Mouse (Mus musculus): ENCODE results near the gene Arhgap45. TPM values are rescaled to one million over a fixed set of nuclear protein-coding genes. Genes with fewer than 3 reads are reported as not detected.

Gene Arhgap45
- polyA plus RNA-seq, 1 experiment from 2014 or later: 1.4 TPM

DNA sequence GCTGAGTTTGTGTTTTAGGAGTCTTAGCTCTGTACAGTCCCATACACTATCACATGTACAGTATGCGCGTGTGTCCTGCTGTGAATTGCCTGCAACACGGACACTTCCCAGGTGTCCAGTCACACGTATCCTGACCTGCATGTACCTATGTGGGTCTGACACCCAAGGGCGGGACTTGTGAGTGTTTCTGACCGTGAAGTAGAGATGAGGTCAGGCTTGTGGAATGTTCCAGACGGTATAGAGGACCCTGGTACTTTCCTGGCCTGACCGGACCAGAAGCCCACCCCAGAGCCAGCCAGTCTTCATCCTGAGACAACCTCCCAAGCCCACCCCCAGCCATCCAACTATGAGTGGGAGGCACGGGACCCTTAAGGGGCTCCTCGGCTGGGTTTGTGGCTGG, 870 bp upstream of the Arhgap45 start:
- Histone ChIP-seq H3K4me1 (ENCODE audit: control insufficient read depth, insufficient read depth, low read length) (0 out of 2 replicates have a peak, but pooled peaks cover 2% of the 10 kb centered on the region), H3K27ac (replicated peaks; ENCODE audit: low read depth, low read length) (no peak overlapping the region), H3K9ac (replicated peaks; ENCODE audit: low read length) (no peak overlapping the region), H3K4me3 (replicated peaks; ENCODE audit: low read depth, low read length) (no peak overlapping the region), H3K4me2 (ENCODE audit: low read length) (no peak overlapping the region), H3K27me3 (ENCODE audit: control insufficient read depth, insufficient read depth, low read length) (peaks cover 40% of the 10 kb centered on the region), H3K9me3 (ENCODE audit: control insufficient read depth, low read length) (peaks cover 10% of the 10 kb centered on the region), H3K36me3 (ENCODE audit: control insufficient read depth, insufficient read depth, low read length) (peaks cover 9% of the 10 kb centered on the region; the same call in 1 of the 2 replicates)
- 84% methylated on average over 10 of the region's 10 CpGs for WGBS
- DNase-seq (no peak), ATAC-seq (ENCODE audit: low FRiP score, low TSS enrichment) (no peak)

DNA sequence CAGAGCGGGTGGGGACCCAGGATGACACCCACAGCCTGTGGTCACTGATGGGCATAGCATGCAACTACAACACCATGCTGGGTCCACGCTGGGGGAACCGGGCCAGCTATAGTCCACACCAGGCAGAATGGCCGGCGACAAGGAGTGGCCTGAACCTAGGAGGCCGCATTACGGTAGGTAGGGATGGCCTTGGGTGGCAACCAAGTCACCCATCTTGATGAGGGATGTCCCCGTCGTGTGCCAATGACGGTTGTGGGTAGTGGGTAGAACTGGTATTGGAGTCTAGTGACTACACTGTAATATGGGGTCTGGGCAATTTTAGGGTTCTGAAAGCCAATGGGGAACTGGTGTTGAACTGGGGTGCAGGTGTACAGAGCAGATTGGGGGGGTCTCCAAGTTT, 478 bp downstream of the Arhgap45 start:
- no peak for DNase-seq
- WGBS: 89% methylated on average over 10 of the region's 10 CpGs
- no peak for ATAC-seq (ENCODE audit: low FRiP score, low TSS enrichment)

DNA sequence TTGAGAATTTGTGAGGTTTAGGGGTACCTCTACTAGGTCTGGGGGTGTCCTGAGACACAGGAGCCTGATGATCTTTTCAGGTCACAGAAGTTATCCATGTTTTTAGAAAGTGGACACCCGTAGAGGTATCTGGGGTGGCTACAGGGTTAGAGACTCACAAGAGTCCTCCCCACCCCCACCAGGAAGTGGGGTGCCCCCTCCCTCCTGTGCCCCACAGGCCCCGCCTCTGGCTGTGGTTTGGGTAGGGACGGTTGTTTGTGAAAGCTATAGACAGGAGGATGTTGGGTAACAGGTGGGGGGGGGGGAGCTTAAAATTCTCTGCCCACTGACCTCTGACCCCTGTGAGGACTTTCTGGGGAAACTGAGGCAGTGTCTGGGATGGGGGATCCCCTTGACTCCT, 908 bp downstream of the Arhgap45 start:
- WGBS: 77% methylated on average over 3 of the region's 3 CpGs
- DNase-seq (no peak), ATAC-seq (ENCODE audit: low FRiP score, low TSS enrichment) (no peak)
- no peaks in the 10 kb centered on the region for H3K36me3 ChIP-seq (ENCODE audit: control insufficient read depth, insufficient read depth, low read length)
- no peak overlapping the region for H3K4me2 ChIP-seq (ENCODE audit: low read length)
- H3K9ac ChIP-seq (replicated peaks; ENCODE audit: low read length): no peak overlapping the region
- H3K4me3 ChIP-seq (replicated peaks; ENCODE audit: low read depth, low read length): no peak overlapping the region
- peaks cover 36% of the 10 kb centered on the region for H3K27me3 ChIP-seq (ENCODE audit: control insufficient read depth, insufficient read depth, low read length)
- 0 out of 2 replicates have a peak, but pooled peaks cover 2% of the 10 kb centered on the region for H3K4me1 ChIP-seq (ENCODE audit: control insufficient read depth, insufficient read depth, low read length)
- H3K9me3 ChIP-seq (ENCODE audit: control insufficient read depth, low read length): no peaks in the 10 kb centered on the region
- H3K27ac ChIP-seq (replicated peaks; ENCODE audit: low read depth, low read length): no peak overlapping the region

More for the DNA sequence above, 478 bp downstream of the Arhgap45 start:
- H3K27ac ChIP-seq (replicated peaks; ENCODE audit: low read depth, low read length): no peak overlapping the region
- no peak overlapping the region for H3K4me3 ChIP-seq (replicated peaks; ENCODE audit: low read depth, low read length)
- H3K4me2 ChIP-seq (ENCODE audit: low read length): no peak overlapping the region
- no peaks in the 10 kb centered on the region for H3K9me3 ChIP-seq (ENCODE audit: control insufficient read depth, low read length)
- H3K27me3 ChIP-seq (ENCODE audit: control insufficient read depth, insufficient read depth, low read length): peaks cover 40% of the 10 kb centered on the region
- 0 out of 2 replicates have a peak, but pooled peaks cover 2% of the 10 kb centered on the region for H3K4me1 ChIP-seq (ENCODE audit: control insufficient read depth, insufficient read depth, low read length)
- no peaks in the 10 kb centered on the region for H3K36me3 ChIP-seq (ENCODE audit: control insufficient read depth, insufficient read depth, low read length)
- no peak overlapping the region for H3K9ac ChIP-seq (replicated peaks; ENCODE audit: low read length)

DNA sequence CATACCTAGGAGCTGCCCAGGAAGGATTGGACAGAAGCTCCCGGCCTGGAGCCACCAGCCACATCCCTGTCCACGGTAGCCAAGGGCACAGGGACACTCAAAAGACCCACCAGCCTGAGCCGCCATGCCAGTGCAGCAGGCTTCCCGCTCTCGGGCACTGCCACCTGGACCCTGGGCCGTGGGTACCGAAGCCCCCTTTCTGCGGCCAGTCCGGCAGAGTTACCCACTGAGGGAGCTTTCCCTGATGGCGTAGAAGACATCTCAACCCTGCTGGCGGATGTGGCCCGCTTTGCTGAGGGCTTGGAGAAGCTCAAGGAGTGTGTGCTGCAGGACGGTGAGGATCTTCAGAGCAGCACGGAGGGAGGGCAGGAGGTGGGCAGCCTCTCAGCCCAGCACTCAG, 1.3 kb downstream of the Arhgap45 start:
- Histone ChIP-seq H3K4me1 (ENCODE audit: control insufficient read depth, insufficient read depth, low read length) (0 out of 2 replicates have a peak, but pooled peaks cover 2% of the 10 kb centered on the region), H3K27ac (replicated peaks; ENCODE audit: low read depth, low read length) (no peak overlapping the region), H3K4me3 (replicated peaks; ENCODE audit: low read depth, low read length) (no peak overlapping the region), H3K4me2 (ENCODE audit: low read length) (no peak overlapping the region), H3K9me3 (ENCODE audit: control insufficient read depth, low read length) (no peaks in the 10 kb centered on the region), H3K9ac (replicated peaks; ENCODE audit: low read length) (no peak overlapping the region), H3K36me3 (ENCODE audit: control insufficient read depth, insufficient read depth, low read length) (no peaks in the 10 kb centered on the region), H3K27me3 (ENCODE audit: control insufficient read depth, insufficient read depth, low read length) (peaks cover 35% of the 10 kb centered on the region)
- 83% methylated on average over 14 of the region's 14 CpGs for WGBS
- ATAC-seq (ENCODE audit: low FRiP score, low TSS enrichment) (no peak), DNase-seq (no peak)

DNA sequence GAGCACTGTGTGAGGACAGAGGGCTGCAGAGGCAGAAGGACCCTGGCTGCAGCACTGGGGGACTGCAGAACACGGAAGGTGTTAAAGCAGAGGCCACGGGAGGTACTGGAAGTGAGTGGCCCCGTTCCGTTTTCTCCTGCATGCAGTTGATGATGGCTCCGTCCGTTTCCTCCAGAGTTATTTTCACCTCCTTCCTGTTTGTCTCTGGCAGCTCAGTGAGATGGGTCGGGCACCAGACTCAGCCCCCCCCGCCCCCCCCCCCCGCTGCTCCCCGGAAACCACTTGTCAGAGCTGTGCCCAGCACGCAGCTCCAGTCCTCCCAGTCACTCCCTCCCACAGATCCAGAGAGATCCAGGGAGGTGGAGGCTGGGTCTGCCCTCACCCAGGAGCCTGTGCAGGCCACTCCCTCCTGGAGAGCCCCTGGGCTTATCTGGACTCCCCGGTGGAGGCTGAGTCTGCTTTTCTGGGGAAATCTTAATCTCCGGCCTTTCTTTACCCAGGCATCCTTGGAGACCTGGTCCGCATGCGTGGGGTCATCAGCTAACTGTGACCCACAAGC, 2.4 kb downstream of the Arhgap45 start:
- no peak overlapping the region for H3K4me3 ChIP-seq (replicated peaks; ENCODE audit: low read depth, low read length)
- 10% methylated on average over 13 of the region's 15 CpGs for WGBS
- H3K27me3 ChIP-seq (ENCODE audit: control insufficient read depth, insufficient read depth, low read length): peaks cover 25% of the 10 kb centered on the region
- H3K9ac ChIP-seq (replicated peaks; ENCODE audit: low read length): no peak overlapping the region
- DNase-seq (no peak), ATAC-seq (ENCODE audit: low FRiP score, low TSS enrichment) (no peak)
- no peaks in the 10 kb centered on the region for H3K36me3 ChIP-seq (ENCODE audit: control insufficient read depth, insufficient read depth, low read length)
- H3K27ac ChIP-seq (replicated peaks; ENCODE audit: low read depth, low read length): no peak overlapping the region
- no peak overlapping the region for H3K4me2 ChIP-seq (ENCODE audit: low read length)
- H3K4me1 ChIP-seq (ENCODE audit: control insufficient read depth, insufficient read depth, low read length): 0 out of 2 replicates have a peak, but pooled peaks cover 2% of the 10 kb centered on the region
- H3K9me3 ChIP-seq (ENCODE audit: control insufficient read depth, low read length): no peaks in the 10 kb centered on the region

GRCm38 (mm10) chr10:80019471-80020131, 3.1 kb downstream of the Arhgap45 start:
- no peak overlapping the region for H3K27ac ChIP-seq (replicated peaks; ENCODE audit: low read depth, low read length)
- no peaks in the 10 kb centered on the region for H3K36me3 ChIP-seq (ENCODE audit: control insufficient read depth, insufficient read depth, low read length)
- WGBS: 5% methylated on average over 20 of the region's 20 CpGs
- H3K9me3 ChIP-seq (ENCODE audit: control insufficient read depth, low read length): no peaks in the 10 kb centered on the region
- H3K27me3 ChIP-seq (ENCODE audit: control insufficient read depth, insufficient read depth, low read length): peaks cover 17% of the 10 kb centered on the region; the same call in 1 of the 2 replicates
- no peak overlapping the region for H3K4me3 ChIP-seq (replicated peaks; ENCODE audit: low read depth, low read length)
- no peak for DNase-seq
- ATAC-seq (ENCODE audit: low FRiP score, low TSS enrichment): no peak
- H3K4me1 ChIP-seq (ENCODE audit: control insufficient read depth, insufficient read depth, low read length): 0 out of 2 replicates have a peak, but pooled peaks cover 2% of the 10 kb centered on the region
- H3K4me2 ChIP-seq (ENCODE audit: low read length): no peak overlapping the region
- H3K9ac ChIP-seq (replicated peaks; ENCODE audit: low read length): no peak overlapping the region

DNA sequence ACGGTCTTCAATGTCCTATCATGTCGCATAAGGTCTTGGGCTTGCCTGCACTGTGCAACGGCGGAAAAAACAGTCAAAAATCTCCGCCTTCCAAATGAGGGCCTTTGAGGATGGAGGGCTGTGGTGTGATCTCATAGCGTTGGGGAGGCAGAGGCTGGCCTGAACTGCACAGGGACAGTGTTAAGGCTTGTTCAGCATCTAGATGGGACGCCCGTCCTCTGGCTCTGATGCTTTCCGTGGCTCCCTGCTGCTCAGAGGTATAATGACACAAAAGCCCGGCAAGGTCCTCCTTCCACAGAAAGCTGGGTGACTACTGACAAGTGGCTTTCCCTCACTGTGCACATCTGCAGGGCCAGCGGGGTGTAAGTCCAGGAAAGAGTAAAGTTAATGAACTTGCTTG, 3.7 kb downstream of the Arhgap45 start:
- DNase-seq (no peak), ATAC-seq (ENCODE audit: low FRiP score, low TSS enrichment) (no peak)
- WGBS: 24% methylated on average over 11 of the region's 11 CpGs
- H3K9me3 ChIP-seq (ENCODE audit: control insufficient read depth, low read length): no peaks in the 10 kb centered on the region
- H3K36me3 ChIP-seq (ENCODE audit: control insufficient read depth, insufficient read depth, low read length): no peaks in the 10 kb centered on the region
- H3K27me3 ChIP-seq (ENCODE audit: control insufficient read depth, insufficient read depth, low read length): peaks cover 11% of the 10 kb centered on the region; the same call in 1 of the 2 replicates
- no peak overlapping the region for H3K9ac ChIP-seq (replicated peaks; ENCODE audit: low read length)
- H3K27ac ChIP-seq (replicated peaks; ENCODE audit: low read depth, low read length): no peak overlapping the region
- no peak overlapping the region for H3K4me2 ChIP-seq (ENCODE audit: low read length)
- H3K4me1 ChIP-seq (ENCODE audit: control insufficient read depth, insufficient read depth, low read length): 0 out of 2 replicates have a peak, but pooled peaks cover 2% of the 10 kb centered on the region
- H3K4me3 ChIP-seq (replicated peaks; ENCODE audit: low read depth, low read length): no peak overlapping the region

DNA sequence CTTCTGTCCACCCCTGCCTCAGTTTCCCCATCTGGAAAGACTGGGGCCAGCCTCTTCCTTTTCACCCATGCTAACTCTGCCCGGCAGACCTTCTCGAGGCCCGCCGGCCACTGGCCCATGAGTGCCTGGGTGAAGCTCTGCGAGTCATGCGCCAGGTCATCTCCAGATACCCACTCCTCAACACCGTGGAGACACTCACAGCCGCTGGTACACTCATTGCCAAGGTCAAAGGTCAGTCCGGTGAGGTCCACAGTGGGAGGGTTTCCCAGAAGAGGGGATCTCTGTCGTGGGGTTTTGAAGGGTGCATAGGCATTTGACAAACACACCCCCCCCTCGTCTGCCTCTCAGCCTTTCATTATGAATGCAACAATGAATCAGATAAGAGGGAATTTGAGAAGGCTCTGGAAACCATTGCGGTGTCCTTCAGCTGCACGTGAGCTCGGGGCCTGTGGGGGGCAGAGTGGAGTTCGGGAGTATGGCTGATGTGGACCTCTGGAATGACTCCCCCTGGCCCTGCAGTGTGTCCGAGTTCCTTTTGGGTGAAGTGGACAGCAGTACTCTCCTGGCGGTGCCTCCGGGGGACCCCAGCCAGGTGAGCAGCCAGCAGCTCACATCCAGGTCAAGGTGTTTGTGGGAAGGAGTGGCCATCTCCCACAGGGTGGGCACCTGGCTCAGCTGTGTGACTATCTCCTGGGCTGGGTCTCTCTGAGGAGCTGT, 4.3 kb downstream of the Arhgap45 start:
- no peak overlapping the region for H3K4me2 ChIP-seq (ENCODE audit: low read length)
- no peak overlapping the region for H3K27ac ChIP-seq (replicated peaks; ENCODE audit: low read depth, low read length)
- no peak overlapping the region for H3K9ac ChIP-seq (replicated peaks; ENCODE audit: low read length)
- no peak overlapping the region for H3K4me3 ChIP-seq (replicated peaks; ENCODE audit: low read depth, low read length)
- 0 out of 2 replicates have a peak, but pooled peaks cover 2% of the 10 kb centered on the region for H3K4me1 ChIP-seq (ENCODE audit: control insufficient read depth, insufficient read depth, low read length)
- H3K27me3 ChIP-seq (ENCODE audit: control insufficient read depth, insufficient read depth, low read length): peaks cover 10% of the 10 kb centered on the region; the same call in 1 of the 2 replicates
- H3K9me3 ChIP-seq (ENCODE audit: control insufficient read depth, low read length): no peaks in the 10 kb centered on the region
- no peak for DNase-seq
- 87% methylated on average over 18 of the region's 18 CpGs for WGBS
- ATAC-seq (ENCODE audit: low FRiP score, low TSS enrichment): no peak
- no peaks in the 10 kb centered on the region for H3K36me3 ChIP-seq (ENCODE audit: control insufficient read depth, insufficient read depth, low read length)
